Mouse (Mus musculus): ENCODE data around the gene Armh4. TPM values are rescaled to one million over a fixed set of nuclear protein-coding genes. Genes with fewer than 3 reads are reported as not detected.

The Armh4 gene
- polyA plus RNA-seq, 1 experiment from 2014 or later = 15.5 TPM

DNA sequence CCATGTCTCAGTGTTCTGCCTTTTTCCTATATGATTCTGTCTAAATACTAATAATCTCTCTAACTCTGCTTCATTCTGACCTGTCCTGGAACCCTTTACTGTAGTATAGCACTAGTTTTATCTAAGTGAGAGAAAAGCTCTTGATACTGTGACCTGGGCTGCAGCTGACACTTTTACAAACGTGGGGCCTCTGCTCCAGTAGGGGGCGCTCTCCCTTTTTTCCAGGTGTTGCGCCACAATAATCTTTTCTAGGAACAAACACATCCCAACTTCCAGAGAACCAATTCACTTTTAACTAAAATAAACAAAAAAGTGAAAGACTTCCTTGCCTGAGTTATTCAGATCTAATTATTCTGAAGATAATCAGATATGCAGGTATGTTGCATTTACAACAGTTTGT, 72.2 kb downstream of the Armh4 start:
- no peak for ATAC-seq
- Histone ChIP-seq H3K36me3 (ENCODE audit: control insufficient read depth, insufficient read depth, low read length) (no peaks in the 10 kb centered on the region), H3K4me1 (ENCODE audit: control insufficient read depth, insufficient read depth, low read length) (no peaks in the 10 kb centered on the region), H3K9me3 (replicated peaks; ENCODE audit: control insufficient read depth, low read length) (no peaks in the 10 kb centered on the region), H3K27ac (ENCODE audit: low read depth, low read length) (no peak overlapping the region), H3K4me3 (ENCODE audit: low read depth, low read length) (no peak overlapping the region), H3K9ac (ENCODE audit: low read length) (no peak overlapping the region), H3K27me3 (replicated peaks; ENCODE audit: control insufficient read depth, insufficient read depth, low read length) (no peaks in the 10 kb centered on the region), H3K4me2 (ENCODE audit: low read length) (no peak overlapping the region)
- no peak for DNase-seq (ENCODE audit: low spot score)
- WGBS = 45% methylated on average over 3 of the region's 3 CpGs

DNA sequence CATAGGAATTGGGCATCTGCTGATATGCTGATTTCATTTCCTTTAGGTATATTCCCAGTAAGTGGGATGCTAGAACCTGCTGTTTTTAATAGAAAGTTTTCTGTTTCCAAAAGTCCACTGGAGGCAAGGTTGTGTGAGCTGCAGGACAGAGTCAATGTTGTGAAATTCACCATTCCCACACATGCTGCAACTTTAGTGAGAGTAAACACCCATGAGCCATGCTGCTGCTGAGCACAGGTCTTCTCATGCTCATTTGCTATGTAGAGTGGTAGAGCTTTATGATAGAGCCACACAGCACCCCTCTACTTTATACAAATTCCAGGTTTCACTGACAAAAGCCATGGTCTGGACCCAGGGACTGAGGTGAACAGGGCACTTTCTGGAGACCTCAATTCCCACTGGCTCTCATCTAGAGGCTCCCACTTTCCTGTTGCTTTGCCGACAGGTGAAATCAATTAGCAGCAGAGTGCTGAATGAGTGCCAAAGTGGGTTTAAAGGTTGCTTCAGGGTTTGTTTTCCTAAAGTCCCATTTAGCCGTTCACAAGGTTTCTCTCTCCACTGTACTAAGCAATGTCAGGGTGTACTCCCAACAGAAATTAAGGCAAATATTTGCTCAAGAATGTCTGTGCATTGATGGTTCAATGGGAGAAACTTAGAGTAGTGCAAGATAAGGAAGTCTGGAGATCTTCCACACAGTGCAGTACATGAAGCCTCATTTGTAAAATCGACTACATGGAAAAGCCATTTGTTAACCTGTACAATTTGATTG, 79.6 kb downstream of the Armh4 start:
- Histone ChIP-seq H3K4me1 (ENCODE audit: control insufficient read depth, insufficient read depth, low read length) (no peaks in the 10 kb centered on the region), H3K27me3 (replicated peaks; ENCODE audit: control insufficient read depth, insufficient read depth, low read length) (no peaks in the 10 kb centered on the region), H3K4me3 (ENCODE audit: low read depth, low read length) (no peak overlapping the region), H3K9ac (ENCODE audit: low read length) (no peak overlapping the region), H3K4me2 (ENCODE audit: low read length) (no peak overlapping the region), H3K27ac (ENCODE audit: low read depth, low read length) (no peak overlapping the region), H3K9me3 (replicated peaks; ENCODE audit: control insufficient read depth, low read length) (no peaks in the 10 kb centered on the region), H3K36me3 (ENCODE audit: control insufficient read depth, insufficient read depth, low read length) (no peaks in the 10 kb centered on the region)
- 72% methylated on average over 3 of the region's 3 CpGs for WGBS
- DNase-seq (ENCODE audit: low spot score) (no peak), ATAC-seq (no peak)

DNA sequence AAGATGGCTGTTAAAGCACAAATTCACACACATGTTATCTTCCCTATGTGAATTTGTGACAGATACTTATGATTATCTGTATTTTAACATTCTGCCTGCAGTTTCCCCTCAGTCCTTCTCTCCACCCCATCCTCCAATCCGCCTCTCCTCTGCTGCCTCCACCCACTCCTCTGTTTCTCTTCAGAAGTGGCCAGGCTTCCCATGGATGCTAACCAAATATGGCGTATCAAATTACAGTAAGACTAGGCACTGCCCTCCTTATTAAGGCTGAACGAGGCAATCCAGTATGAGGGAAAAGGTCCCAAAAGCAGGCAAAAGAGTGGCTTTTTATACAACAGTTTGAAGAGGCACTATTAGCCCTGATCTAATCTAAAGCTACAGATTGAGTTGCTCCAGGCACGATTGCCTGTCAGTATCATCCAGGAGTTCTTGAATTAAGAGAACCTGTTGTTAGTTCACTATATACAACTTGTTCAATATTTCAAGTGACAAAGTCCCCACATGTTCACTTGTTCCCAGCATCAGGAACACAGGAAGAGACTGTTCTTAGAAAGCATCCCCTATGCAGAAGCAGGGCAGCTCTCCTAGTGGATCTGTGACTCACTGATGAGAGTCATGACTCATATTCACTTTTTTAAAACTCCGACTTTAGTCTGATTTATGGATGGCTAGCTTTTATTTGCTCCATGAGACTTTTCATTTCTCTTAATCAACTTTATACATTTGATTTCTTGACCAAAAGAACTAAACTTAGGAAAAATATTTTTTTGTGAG, 103.5 kb downstream of the Armh4 start:
- no peaks in the 10 kb centered on the region for H3K9me3 ChIP-seq (replicated peaks; ENCODE audit: control insufficient read depth, low read length)
- H3K27me3 ChIP-seq (replicated peaks; ENCODE audit: control insufficient read depth, insufficient read depth, low read length) = no peaks in the 10 kb centered on the region
- no peak overlapping the region for H3K4me3 ChIP-seq (ENCODE audit: low read depth, low read length)
- 58% methylated on average over 5 of the region's 5 CpGs for WGBS
- ATAC-seq = no peak
- no peaks in the 10 kb centered on the region for H3K36me3 ChIP-seq (ENCODE audit: control insufficient read depth, insufficient read depth, low read length)
- no peaks in the 10 kb centered on the region for H3K4me1 ChIP-seq (ENCODE audit: control insufficient read depth, insufficient read depth, low read length)
- H3K9ac ChIP-seq (ENCODE audit: low read length) = no peak overlapping the region
- no peak overlapping the region for H3K27ac ChIP-seq (ENCODE audit: low read depth, low read length)
- DNase-seq (ENCODE audit: low spot score) = no peak
- H3K4me2 ChIP-seq (ENCODE audit: low read length) = no peak overlapping the region

DNA sequence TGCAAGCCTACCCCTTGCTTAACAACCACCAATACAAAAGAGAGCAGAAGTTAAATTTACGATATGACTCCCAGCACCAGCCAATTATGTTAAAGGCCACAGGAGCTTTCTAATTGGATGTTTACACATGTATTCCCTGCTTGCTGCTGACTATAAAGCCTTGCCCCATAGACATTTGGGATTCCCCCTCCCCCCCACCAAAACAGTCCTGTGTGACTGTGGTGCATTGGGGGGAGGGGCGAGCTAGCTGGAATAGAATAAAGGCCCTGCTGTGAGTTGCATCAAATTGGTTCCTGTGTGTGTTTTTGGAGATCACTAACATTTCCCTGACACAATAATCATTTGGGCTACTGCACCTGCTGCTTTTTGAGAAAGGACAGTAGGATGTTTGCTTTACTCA, 106.6 kb downstream of the Armh4 start:
- Histone ChIP-seq H3K4me1 (ENCODE audit: control insufficient read depth, insufficient read depth, low read length) (no peaks in the 10 kb centered on the region), H3K9ac (ENCODE audit: low read length) (no peak overlapping the region), H3K9me3 (replicated peaks; ENCODE audit: control insufficient read depth, low read length) (no peaks in the 10 kb centered on the region), H3K36me3 (ENCODE audit: control insufficient read depth, insufficient read depth, low read length) (no peaks in the 10 kb centered on the region), H3K27me3 (replicated peaks; ENCODE audit: control insufficient read depth, insufficient read depth, low read length) (no peaks in the 10 kb centered on the region), H3K27ac (ENCODE audit: low read depth, low read length) (no peak overlapping the region), H3K4me2 (ENCODE audit: low read length) (no peak overlapping the region), H3K4me3 (ENCODE audit: low read depth, low read length) (no peak overlapping the region)
- ATAC-seq (no peak), DNase-seq (ENCODE audit: low spot score) (no peak)
- 21% methylated on average over 2 of the region's 2 CpGs for WGBS

DNA sequence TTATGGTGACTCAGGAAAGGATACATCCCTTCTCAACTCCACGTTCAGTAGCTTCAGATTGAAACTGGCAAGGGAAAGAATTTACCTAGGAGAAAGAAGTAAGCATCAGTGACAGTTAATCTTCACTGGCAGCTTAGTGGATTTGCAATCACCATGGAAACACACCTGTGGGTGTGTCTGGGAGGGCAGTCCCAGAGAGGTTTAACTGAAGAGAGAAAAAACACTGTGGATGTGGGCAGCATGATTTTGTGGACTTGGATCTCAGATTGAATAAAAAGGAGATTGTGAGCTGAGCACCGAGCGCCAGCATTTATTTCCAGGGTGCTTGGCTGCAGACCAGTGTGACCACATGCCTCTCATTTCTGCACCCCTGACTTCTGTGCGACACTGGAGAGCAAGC, 122.7 kb downstream of the Armh4 start:
- Histone ChIP-seq H3K4me3 (ENCODE audit: low read depth, low read length) (no peak overlapping the region), H3K4me1 (ENCODE audit: control insufficient read depth, insufficient read depth, low read length) (peaks cover 3% of the 10 kb centered on the region), H3K9ac (ENCODE audit: low read length) (no peak overlapping the region), H3K27me3 (replicated peaks; ENCODE audit: control insufficient read depth, insufficient read depth, low read length) (no peaks in the 10 kb centered on the region), H3K36me3 (ENCODE audit: control insufficient read depth, insufficient read depth, low read length) (no peaks in the 10 kb centered on the region), H3K27ac (ENCODE audit: low read depth, low read length) (no peak overlapping the region), H3K4me2 (ENCODE audit: low read length) (no peak overlapping the region), H3K9me3 (replicated peaks; ENCODE audit: control insufficient read depth, low read length) (no peaks in the 10 kb centered on the region)
- 39% methylated on average over 4 of the region's 4 CpGs for WGBS
- DNase-seq (ENCODE audit: low spot score) = no peak
- ATAC-seq = no peak

DNA sequence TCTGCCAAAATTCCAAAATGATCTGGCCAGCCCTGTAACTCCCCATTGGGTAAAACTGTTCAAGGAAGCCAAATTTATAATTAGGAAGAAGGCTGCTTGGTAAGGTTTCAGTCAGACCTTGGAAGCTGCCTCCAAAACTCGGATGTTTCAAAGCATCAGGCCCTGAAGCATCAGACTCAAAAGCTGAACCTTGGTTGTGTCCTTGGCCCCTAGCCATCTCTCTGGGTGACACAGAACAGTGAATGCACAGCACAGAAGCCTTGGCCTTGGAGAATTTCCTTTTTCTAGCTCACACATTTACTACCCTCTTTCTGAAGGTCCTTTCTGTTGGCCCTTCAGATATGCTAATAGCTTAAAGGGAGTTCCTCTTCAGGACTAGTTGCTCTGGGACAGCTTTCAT, 134.0 kb downstream of the Armh4 start:
- Histone ChIP-seq H3K4me3 (ENCODE audit: low read depth, low read length) (no peak overlapping the region), H3K27me3 (replicated peaks; ENCODE audit: control insufficient read depth, insufficient read depth, low read length) (no peaks in the 10 kb centered on the region), H3K9me3 (replicated peaks; ENCODE audit: control insufficient read depth, low read length) (no peaks in the 10 kb centered on the region), H3K9ac (ENCODE audit: low read length) (no peak overlapping the region), H3K36me3 (ENCODE audit: control insufficient read depth, insufficient read depth, low read length) (no peaks in the 10 kb centered on the region), H3K27ac (ENCODE audit: low read depth, low read length) (no peak overlapping the region), H3K4me1 (ENCODE audit: control insufficient read depth, insufficient read depth, low read length) (no peaks in the 10 kb centered on the region), H3K4me2 (ENCODE audit: low read length) (no peak overlapping the region)
- ATAC-seq (no peak), DNase-seq (ENCODE audit: low spot score) (no peak)
- WGBS = 66% methylated on average over 1 of the region's 1 CpGs

DNA sequence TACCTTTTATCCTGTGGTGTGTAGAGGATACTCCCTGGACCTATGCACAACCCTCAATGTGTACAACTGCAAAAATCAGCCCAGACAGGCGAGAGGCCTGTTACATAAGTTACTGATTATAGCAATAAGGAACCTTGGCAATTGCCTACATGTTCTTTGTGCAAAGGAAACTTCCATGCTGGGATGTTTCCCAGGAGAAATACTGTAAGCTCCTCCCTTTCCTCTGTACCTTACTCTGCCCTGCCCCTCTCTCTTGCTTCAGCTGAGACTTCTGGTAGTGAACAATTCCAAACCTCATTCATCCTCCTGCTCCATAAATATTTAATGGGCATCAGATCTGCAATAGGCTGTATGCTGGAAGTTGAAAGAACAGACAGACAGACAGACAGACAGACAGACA, 145.8 kb downstream of the Armh4 start:
- H3K4me2 ChIP-seq (ENCODE audit: low read length) = no peak overlapping the region
- no peak for DNase-seq (ENCODE audit: low spot score)
- H3K27ac ChIP-seq (ENCODE audit: low read depth, low read length) = no peak overlapping the region
- no peak overlapping the region for H3K4me3 ChIP-seq (ENCODE audit: low read depth, low read length)
- ATAC-seq = no peak
- H3K9me3 ChIP-seq (replicated peaks; ENCODE audit: control insufficient read depth, low read length) = no peaks in the 10 kb centered on the region
- no peak overlapping the region for H3K9ac ChIP-seq (ENCODE audit: low read length)
- no peaks in the 10 kb centered on the region for H3K4me1 ChIP-seq (ENCODE audit: control insufficient read depth, insufficient read depth, low read length)
- no peaks in the 10 kb centered on the region for H3K36me3 ChIP-seq (ENCODE audit: control insufficient read depth, insufficient read depth, low read length)
- 76% methylated on average over 1 of the region's 1 CpGs for WGBS
- H3K27me3 ChIP-seq (replicated peaks; ENCODE audit: control insufficient read depth, insufficient read depth, low read length) = no peaks in the 10 kb centered on the region

DNA sequence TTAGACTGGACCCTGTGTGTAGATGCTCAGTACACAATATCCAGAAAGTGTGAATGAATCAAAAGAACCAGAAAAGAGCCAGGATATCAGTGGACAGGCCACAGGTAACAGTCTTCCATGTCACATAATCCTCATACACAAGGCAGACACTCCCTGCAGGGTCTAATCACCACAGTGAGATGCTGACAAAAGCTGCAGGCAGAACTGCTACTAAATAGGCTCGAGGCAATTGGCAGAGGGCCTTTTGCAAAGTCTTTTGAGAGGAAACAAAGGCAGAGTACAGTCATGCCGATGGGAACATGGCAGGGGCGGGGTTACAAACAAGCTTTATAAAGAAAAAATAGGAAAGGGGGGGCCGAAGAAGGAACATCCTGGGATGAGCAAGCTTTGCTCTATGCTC, 157.1 kb downstream of the Armh4 start:
- Histone ChIP-seq H3K9ac (ENCODE audit: low read length) (no peak overlapping the region; the same call in 1 of the 2 replicates), H3K27ac (ENCODE audit: low read depth, low read length) (no peak overlapping the region), H3K9me3 (replicated peaks; ENCODE audit: control insufficient read depth, low read length) (no peaks in the 10 kb centered on the region), H3K4me3 (ENCODE audit: low read depth, low read length) (no peak overlapping the region), H3K27me3 (replicated peaks; ENCODE audit: control insufficient read depth, insufficient read depth, low read length) (no peaks in the 10 kb centered on the region), H3K4me1 (ENCODE audit: control insufficient read depth, insufficient read depth, low read length) (peaks cover 3% of the 10 kb centered on the region; the same call in 1 of the 2 replicates), H3K36me3 (ENCODE audit: control insufficient read depth, insufficient read depth, low read length) (no peaks in the 10 kb centered on the region), H3K4me2 (ENCODE audit: low read length) (no peak overlapping the region)
- DNase-seq (ENCODE audit: low spot score) (peak; percentile 79), ATAC-seq (peak; percentile 82; the same call in 1 of the 2 replicates)
- WGBS = 6% methylated on average over 4 of the region's 4 CpGs

Data from forebrain, embryonic 14.5 days (tissue).